Mouse (Mus musculus) 416B (cell line): ENCODE data around the gene Jak2.

Experiments
- DNase-seq: peaks from one replicate; pipeline ENCODE4 v3.0.0; 2011; ENCODE audit warnings: low read depth

The Jak2 gene

DNA sequence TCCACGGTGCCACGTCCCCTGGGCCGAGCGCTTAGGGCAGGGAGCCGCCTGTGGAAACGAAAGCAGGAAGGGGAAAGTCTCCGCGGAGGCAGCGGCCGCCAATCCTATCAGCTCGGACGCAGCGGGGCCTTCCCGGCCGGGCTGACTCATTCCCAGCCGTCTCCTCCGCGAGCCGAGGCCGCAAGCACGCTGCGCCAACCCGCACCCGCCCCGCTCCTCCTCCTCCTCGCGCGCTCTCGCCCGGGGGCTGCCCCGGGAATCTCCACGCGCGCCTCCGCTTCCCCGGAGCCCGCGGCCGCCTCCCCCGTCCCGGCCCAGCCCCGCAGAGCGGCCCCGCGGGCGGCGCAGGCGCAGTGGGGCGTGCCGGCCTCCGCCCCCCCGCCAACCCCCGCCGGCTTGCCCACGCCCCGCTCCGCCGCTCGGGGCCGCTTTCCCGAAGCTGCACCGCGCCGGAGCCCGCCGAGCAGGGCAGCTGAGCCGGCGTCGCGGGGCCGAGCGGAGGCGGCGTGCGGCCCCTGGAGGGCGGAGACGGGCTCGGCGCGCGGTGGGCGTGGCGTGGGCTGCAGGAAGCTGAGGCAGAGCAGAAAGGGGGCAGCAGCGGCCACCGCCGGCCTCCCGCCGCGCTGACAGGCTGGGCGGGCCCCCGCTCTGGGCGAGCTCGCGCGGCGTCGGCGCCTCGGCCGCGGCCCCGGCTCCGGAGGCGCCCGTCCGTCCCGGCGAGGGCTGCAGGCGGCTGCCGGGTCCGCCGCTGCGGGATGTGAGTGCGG lies at the start of gene Jak2:
Gene Jak2, plus strand, starts transcription at position 638 of the 767 bp plus-strand sequence.
- DNase-seq, result peak; percentile 82

DNA sequence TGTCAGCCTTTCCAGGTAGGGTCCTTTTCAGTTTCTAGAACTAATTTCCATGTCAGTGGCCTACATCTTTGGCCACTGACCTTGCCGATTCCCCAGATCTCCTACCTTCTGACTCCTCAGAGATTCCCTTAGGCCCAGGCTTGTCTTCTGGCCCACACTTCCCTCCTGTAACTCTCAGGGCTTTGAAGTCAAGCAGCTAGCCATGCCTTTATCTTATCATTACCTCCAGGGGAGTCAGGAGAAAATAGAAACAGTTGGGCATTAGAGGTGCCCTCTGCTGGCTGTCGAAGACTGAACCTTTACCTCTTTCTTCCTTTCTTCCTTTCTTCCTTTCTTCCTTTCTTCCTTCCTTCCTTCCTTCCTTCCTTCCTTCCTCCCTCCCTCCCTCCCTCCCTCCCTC lies 48.3 kb upstream of the Jak2 start:
- DNase-seq, result peak; percentile 32

DNA sequence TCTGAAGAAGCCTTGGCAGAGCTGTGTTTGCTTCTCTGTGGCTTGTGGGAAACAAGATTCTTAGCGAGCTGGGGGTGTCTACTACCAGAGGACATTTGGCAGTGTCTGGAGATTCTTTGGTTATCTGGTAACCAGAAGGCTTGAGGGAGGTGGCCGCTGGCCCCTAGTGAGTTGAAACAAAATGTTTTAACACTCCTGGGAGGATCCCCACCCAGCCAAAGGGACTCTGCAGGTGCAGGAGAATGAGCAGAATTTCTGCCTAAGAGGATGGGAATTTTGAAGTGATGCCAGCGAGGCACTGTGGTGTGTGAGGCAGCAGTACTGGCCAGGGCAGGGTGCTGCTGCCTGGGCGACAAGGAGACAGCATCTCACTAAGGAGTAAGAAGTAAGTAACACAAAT lies 47.0 kb upstream of the Jak2 start:
- DNase-seq, result no peak

DNA sequence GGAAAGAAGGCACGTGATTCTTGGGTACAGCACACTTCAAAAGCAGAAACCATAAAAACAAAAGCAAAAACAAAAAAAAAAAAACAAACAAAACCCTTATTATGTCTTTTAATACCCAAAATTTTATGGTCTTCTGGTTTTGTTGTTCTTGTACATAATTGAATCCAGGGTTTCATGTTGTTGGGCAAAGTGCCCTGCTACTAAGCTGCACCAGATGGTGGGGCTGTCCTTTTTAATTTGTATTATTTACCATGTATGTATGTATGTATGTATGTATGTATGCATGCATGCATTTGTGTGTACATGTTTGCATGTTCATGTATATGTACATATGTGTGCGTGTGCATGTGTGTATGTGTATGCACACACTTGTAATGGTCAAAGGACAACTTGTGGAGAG lies 46.4 kb upstream of the Jak2 start:
- no peak for DNase-seq

DNA sequence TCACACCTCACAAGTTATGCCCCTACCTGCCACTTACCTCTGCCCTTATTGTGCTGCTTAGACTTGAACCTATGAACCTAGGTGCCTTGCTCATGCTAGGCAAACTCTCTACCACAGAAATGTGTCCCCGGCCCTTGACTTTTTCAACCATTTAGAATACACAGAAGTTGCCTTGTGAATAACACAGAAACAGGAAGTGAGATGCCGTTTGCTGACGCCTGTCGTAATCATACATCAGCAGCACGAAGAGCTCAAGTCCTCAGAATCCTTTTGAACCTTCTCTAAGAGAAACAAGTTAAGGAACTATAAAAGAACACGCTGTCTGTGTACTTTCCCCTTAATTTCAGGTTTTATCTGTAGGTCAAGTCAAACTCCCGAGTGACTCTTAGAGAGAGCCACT lies 41.7 kb upstream of the Jak2 start:
- DNase-seq, result peak; percentile 50

DNA sequence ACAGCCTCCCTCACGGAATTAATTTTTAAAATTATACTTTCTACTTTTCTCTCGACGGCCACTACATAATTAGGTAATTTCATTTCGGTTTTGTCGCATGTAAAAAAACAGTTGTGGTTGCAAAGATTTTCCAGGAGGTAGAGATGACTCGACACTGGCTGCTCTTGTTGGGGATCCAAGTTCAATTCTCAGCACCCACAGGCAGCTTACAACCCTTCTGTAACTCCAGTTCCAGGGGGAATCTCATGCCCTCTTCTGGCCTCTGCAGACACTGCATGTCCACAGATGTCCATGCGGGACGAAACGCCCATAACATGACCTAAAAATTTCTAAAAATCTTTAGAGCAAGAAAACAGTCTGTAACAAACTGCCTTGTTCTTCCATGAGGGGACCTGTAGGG lies 41.3 kb upstream of the Jak2 start:
- DNase-seq, result peak; percentile 30

DNA sequence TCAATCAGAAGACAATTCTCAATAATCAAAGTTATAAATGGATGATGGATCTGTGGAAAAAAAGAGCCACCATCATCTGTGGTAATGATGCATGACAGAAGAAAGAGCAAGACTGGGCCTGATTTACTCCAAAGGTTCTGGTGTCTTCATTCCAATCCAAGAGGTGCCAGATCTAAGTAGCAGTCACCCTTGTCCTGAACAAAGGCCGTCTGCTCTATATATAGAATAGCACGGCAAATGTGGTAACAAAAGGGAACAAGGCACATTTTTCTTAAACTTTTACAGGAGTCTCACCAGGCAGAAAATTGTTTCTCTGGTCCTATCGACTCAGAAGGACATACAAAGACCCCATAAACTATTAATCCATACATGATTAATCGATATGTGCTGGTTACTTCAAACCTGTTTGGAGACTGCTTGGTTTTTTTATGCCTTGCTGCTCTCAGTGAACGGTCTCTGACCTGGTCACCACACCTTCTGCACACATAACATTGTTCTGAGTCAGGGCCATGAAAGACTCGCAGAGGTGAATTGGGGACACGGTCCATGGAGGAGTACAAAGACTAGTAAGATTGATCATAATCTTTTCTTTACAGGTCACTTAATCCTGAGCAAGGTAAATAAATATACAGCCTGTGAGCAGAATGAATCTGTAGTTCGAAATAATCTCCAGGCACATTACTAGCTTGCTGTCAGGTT lies 35.7 kb upstream of the Jak2 start:
- no peak for DNase-seq

DNA sequence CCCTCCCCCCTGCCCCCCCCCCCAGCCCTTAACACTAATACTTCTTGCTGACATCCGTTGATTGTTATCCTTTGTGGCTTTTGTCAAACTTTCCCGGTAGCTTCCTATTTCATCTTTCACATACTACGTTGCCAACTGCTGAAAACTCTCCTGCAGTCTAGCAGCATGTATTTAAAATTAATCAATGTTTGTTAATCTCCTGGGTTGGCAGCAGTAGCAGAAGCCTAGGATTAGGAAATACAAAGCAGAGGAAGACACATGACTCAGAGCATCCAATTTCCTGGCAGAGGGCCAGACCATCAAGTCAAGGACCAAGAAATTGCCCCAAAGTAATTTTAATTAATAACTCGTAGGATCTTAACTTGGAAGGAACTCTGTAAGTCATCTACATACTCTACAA lies 29.8 kb upstream of the Jak2 start:
- DNase-seq, result peak; percentile 83

DNA sequence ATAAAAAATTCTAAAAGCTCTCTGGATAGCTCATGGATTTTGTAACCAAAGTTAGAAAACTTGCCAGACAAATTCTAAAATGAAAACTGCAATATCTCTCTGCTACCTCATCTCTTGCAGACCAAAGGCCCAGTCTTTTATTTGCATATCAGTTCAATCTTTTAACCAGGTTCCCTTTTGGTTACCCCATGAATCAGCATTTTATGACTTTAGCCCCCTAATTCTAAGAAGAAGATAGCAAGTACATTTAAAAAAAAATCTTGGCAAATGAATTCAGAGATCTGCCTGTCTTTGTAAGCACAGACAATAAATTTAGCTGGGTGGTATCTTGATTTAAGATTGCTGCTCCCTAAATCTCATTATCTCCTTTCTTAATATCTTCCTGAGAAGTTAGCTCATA lies 26.7 kb upstream of the Jak2 start:
- peak; percentile 51 for DNase-seq

DNA sequence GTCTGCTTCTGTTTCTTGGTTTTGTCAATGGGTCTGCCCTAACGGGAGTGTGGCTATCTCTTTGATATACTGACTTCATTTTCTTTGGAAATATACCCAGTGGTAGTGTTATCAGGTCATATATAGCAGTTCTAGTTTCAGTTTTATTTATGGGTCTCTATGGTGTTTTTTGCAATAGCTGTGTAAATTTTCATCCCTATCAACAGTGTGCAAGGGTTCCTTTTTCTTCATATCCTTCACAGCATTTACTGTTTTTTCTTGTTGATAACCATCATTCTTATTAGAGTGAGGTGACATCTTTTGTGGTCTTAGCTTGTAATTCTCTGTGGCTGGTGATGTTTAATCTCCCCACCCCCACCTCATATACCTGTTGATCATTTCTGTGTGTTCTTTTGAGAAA lies 24.6 kb upstream of the Jak2 start:
- DNase-seq, result peak; percentile 33

DNA sequence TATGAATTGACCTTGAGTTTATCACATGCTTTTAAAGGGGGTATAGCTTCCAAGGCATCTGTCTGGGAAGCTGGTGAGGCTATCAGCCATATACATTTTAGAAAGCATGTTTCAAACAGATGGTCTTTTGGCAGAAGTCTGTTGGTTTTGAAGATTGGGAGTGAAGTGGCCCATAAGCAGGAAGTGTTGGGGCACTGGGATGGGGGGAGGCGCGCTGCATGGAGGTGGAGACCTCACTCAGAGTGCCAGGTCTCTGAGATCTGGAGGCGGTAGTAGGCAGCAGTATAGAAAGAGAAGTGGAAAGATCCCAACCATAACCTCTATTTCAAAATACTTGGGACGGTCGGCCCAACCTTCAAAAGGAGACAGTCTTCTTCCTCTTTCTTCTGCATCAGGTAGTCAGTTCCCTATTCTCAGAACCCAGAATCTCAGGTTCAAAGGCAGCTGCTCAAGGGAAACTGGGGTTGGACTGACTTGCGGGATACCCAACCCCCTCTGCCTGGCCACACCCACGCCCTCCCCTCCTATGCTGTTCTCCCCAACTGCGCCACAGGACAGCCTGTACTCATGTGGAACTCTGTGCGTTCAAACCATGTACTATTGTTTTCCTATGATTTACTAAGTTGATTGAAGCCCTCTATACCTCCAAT lies 23.6 kb upstream of the Jak2 start:
- DNase-seq, result no peak

DNA sequence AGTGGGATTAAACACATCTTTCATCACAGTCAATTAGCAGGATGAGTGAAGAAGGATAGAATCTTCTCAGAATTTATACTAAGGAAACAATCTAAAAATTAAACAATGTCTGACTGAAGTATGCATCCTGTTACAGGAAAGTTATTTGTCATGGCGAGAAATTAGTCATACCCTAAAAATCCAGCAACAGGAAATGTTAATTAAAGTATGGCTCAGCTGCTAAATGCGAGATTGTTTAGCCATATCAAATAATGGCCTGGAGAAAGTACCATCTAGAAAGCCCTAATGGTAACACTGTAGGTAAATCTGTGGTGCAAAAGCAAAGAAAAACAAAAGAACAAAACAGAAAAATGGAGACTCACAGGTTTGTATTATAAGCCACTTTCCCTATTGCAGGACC lies 22.6 kb upstream of the Jak2 start:
- peak; percentile 49 for DNase-seq

DNA sequence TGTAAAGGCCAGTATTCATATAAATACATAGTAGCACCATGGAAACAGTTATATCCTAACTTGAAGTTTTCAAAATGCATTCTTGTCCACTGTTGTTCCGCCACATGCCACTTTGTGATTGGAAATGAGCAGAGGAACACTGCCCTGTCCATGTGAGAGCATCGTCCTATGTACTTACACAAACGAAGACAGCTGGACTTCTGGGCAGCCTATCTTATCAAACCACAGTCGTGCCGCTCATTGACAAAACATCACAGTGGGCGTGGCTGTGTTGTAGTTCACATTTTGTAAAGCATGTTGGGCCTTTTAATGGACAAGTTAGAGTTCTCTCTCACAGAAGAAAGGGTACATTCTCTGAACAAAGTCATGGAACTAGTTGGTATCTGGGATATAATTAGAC lies 18.9 kb upstream of the Jak2 start:
- DNase-seq, result no peak

DNA sequence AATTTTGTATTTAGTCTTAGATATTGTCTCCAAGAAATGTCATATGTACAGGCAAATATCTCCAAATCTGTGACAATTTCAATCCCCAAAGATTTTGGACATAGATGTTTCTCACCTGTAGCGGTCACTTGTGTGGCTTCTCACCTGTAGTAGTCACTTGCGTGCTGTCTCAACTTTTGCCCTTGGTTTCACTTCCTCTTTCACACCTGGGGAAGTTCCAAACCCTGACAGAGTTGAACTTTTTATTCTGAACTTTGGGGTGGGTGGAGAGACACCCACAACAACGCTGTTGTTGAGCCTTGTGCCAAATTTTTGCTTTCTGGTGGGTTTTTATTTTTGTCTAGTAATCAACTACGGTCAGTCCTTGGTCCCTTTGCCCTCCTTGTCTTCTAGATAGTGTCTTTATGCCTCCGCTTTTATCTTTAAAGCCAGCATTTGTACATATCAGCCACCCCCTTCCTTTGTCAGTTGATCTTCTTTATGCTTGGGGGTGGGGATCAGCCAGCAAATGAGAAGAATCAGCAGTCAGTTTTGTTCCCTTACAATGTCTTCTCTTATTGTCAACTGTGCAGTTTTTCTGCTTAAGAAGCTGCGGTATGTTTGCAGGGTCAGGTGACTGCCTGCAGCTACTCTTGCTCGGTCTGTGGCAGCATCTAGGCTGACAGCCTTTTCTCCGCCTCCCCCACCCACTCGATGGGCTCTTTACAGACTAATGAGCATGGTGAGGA lies 14.8 kb upstream of the Jak2 start:
- no peak for DNase-seq

DNA sequence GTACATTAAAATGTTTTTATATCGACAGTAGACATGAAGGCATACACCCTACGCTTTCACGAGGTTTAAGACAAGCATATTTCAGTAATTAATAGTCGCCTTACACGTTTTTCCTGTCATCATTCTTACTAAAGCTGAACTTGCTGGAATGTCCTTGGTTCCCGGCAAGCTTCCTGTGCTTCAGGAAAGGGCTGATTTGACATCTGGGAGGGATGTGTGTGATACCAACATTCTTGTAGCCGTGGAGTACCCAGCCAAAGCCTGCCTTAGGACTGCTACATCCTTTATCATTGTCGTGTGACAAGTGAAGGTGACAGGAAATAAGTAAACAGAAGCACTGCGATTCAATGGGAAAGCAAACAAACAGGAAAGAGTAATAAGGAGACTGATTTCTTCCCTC lies 13.5 kb upstream of the Jak2 start:
- no peak for DNase-seq

DNA sequence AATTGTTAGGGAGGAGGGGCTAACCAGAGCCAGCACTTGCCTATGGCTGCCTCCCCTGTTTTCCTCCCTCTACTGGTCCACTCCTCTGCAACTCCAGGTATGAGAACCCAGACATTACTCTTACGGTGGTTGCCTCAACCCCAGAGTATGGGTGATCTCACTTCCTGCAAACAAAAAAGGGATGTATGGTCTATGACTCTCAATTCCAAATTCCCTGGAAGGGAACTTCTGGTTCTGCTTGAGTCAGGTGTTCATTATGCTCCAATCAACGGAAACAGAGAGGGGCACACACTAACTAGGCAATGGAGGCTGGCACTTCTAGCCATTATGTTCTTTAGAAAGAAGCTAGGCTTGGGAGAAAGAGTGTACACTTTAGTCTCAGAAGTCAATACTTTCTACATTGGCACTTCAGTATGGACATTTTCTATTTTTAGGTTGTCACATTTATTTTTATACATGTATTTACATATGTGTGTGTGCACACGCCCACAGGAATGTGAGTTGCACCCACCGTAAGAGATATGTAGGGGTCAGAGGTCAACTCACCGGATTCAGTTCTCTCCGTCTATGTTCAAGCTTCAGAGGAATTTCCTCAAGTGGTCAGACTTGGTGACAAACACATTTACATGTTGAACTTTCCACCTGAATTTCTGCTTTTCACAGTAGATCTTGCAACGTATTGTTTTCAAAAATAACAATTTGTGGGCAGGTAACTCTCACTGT lies 12.0 kb upstream of the Jak2 start:
- DNase-seq, result no peak

DNA sequence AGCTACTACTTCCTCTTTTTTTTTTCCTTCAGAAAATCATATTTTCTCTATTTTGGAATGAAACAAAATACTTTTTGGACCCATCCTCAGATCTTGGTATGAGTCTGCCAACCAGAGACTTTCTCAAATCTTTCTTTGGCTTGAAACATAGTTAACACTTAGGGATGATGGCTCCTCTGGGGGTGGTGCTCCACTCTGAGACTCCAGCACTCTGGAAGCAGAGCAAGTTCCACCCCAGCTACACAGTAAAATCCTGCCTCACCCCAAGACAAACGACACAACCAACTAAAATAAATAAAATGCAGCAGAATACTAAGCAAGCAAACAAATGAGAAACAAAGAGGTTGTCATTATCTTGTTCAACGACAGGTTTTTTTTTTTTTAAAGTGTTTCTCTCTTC lies 11.0 kb upstream of the Jak2 start:
- no peak for DNase-seq

DNA sequence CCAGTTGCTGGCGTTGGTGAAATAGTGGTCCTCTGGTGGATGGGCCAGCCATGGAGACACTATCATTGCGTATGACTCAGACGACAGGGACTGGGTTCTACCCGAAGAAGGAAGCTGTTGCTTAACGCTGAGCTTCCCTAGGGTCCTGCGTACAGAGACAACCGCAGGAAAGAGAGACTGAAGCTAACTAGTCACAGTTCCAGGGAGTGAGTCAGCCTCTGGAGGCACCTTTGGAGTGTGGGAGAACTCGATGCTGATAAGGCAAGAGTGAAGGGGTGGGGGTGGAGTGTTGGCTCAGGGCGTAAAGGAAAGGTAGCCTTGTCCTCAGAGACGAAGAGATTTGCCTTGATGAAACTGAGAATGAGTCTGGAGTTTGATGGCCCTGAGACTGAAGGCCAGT lies 10.0 kb upstream of the Jak2 start:
- DNase-seq, result peak; percentile 94

DNA sequence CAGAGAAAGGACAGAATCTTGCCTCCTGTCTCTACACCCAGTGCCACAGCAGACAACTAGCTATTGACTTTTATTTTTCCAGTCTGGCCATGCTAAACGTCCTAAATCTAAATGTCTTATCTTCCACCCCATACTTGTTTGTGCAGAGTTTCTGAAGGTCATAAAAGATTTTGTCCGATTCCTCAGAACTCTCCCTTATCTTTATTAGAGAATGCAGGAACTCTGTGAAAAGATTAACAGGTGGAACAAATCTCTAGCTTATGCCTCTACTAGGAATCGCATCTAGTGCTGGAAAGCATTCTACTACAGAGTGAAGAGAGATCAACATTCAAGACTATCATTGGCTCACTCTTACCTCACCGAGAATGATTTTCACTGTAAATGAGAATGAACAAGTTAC lies 1.7 kb upstream of the Jak2 start:
- DNase-seq, result no peak

DNA sequence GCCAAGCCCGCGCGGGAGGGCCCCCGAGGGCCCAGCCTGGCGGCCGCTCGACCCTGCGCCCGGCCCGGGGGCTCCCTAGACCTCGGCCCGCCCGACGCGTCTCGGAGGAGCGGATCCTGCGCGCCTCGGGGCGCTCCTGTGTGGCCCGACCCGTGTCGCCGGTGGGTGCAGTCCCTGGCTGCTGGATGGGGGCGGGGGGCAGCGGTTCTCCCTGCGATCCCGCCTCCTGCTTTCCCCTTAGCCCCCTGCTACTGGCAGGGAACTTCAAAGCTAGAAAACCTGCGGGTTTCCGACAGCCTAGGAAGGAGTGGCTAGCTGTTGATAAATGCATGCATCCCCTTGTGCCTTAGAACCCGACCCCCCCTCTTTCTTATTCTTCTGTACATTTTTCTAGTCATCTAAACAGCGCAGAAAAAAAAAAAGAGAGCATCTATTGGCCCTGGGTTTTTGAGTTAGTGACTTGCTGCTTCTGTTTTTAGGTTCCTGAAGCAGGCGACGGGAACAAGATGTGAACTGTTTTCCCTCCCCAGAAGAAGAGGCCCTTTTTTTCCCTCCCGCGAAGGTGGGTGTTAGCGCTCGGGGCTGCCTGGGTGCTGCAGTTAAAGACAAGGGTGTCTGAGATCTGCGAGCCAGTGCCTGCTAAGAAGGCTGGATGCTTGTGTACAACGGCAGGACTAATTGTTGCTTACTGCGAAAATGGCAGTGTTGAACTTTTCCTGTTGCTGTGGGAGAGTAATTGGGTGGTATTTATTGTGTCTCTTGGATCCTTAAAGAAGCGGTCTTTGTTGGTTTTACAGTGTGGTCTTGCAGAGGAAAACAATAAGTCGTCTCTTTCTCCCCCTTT lies 552 bp downstream of the Jak2 start:
- peak; percentile 57 for DNase-seq
